Mouse (Mus musculus) intestine, embryonic 16.5 days (tissue): ENCODE measurements around the gene Magi1. TPM values are rescaled to one million over a fixed set of nuclear protein-coding genes. Genes with fewer than 3 reads are reported as not detected.
"Not testable (repeated sequence)": the region's sequence is repeated elsewhere in the genome, so short reads cannot be mapped to it uniquely, and the experiment has no call there.

ENCODE experiments used
- ATAC-seq: fragments of 200-750 bp; cut with Nextera tagmentation; 2 replicates; pipeline ENCODE4 v1.8.0; 2017; ENCODE audit warnings: moderate TSS enrichment, moderate library complexity
- H3K27ac ChIP-seq: fragments of 300-500 bp; sonication (generic); 2 replicates; pipeline ENCODE4 v1.5.1; 2014; ENCODE audit warnings: mild to moderate bottlenecking, low read length
- H3K27me3 ChIP-seq: fragments of 300-500 bp; sonication (generic); replicated peaks from 2 replicates; pipeline ENCODE4 v1.6.1; 2014; ENCODE audit warnings: low read length, control low read depth, mixed read lengths; ENCODE audit not compliant: control insufficient read depth, insufficient read depth
- H3K36me3 ChIP-seq: fragments of 300-500 bp; sonication (generic); 2 replicates; pipeline ENCODE4 v1.6.1; 2014; ENCODE audit warnings: low read length, control low read depth; ENCODE audit not compliant: control insufficient read depth, insufficient read depth
- H3K4me1 ChIP-seq: fragments of 300-500 bp; sonication (generic); 2 replicates; pipeline ENCODE4 v1.6.1; 2014; ENCODE audit warnings: low read length, control low read depth, mixed read lengths; ENCODE audit not compliant: control insufficient read depth, insufficient read depth
- H3K4me2 ChIP-seq: fragments of 300-500 bp; sonication (generic); 2 replicates; pipeline ENCODE4 v1.6.1; 2014; ENCODE audit warnings: low read depth, low read length, control low read depth
- H3K4me3 ChIP-seq: fragments of 300-500 bp; sonication (generic); 2 replicates; pipeline ENCODE4 v1.5.1; 2014; ENCODE audit warnings: mild to moderate bottlenecking, low read length
- H3K9ac ChIP-seq: fragments of 300-500 bp; sonication (generic); 2 replicates; pipeline ENCODE4 v1.6.1; 2014; ENCODE audit warnings: low read depth, low read length
- H3K9me3 ChIP-seq: fragments of 300-500 bp; sonication (generic); 2 replicates; pipeline ENCODE4 v1.6.1; 2016; ENCODE audit warnings: low read length, control low read depth; ENCODE audit not compliant: control insufficient read depth
- WGBS: fragments of 180-500 bp; shearing (Covaris S2); extraction: QIAGEN DNeasy Blood & Tissue Kit; methylation state at CpG from one replicate; pipeline ENCODE4 v1.1.7; 2014; 5-methylcytosine and 5-hydroxymethylcytosine counted together
- polyA plus RNA-seq: library from polyadenylated mRNA; unstranded; fragments of >200 nt; fragmentation: Nextera tagmentation; extraction: Ambion mirVana; gene quantifications from 2 replicates; pipeline ENCODE4 v1.2.1, GENCODE M21; 2015

Magi1 gene
- polyA plus RNA-seq, 1 experiment from 2014 or later: 6.7 TPM

GRCm38 (mm10) chr6:94011947-94012346 lies 271.8 kb downstream of the Magi1 start:
- Histone ChIP-seq H3K4me3 (no peak overlapping the region), H3K27ac (no peak overlapping the region), H3K27me3 (no peaks in the 10 kb centered on the region), H3K9me3 (no peaks in the 10 kb centered on the region), H3K9ac (no peak overlapping the region), H3K4me2 (no peak overlapping the region), H3K36me3 (no peaks in the 10 kb centered on the region), H3K4me1 (peaks cover 12% of the 10 kb centered on the region)
- 48% methylated on average over 5 of the region's 5 CpGs for WGBS
- peak; percentile 62; the same call in 1 of the 2 replicates for ATAC-seq

DNA sequence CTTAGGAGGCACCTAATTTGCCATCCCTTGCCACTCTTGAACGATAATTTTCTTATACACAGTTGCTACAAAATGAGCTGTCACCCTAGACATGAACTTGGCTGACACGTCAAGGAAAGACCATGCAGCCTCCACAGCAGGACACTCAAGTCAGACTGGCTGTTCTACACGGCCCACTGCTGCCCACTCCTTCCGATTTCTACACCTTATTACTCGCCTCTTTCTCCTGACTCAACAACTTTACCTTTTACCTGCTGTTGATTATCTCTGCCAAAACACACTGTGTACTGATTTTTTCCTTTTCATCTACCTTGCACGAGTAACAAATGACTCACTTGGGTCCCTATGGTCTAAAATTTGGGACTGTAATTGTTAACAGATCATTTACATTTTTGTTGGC lies 272.2 kb downstream of the Magi1 start:
- Histone ChIP-seq H3K9me3 (no peaks in the 10 kb centered on the region), H3K9ac (no peak overlapping the region), H3K4me2 (no peak overlapping the region), H3K4me3 (no peak overlapping the region), H3K27me3 (no peaks in the 10 kb centered on the region), H3K36me3 (no peaks in the 10 kb centered on the region), H3K4me1 (peaks cover 12% of the 10 kb centered on the region), H3K27ac (no peak overlapping the region)
- no peak for ATAC-seq
- WGBS: 77% methylated on average over 6 of the region's 6 CpGs

DNA sequence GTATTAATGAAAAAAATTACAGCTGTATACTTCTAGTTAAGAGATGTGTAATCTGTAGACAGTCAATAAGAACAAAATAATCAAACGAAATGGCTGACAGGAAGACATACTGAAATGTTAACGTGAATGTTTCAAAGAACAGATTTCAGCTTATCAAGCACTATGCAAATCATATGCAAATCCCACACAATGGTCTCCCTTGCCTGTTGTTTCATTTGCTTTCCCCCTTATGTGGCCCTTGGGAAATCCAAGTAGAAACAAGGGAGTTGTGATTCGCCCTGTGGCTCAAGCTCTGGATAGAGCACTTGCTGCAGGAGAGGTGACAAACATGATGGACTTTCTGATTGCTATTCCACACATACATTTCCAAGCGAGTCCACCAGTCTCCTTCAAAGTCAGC lies 275.1 kb downstream of the Magi1 start:
- Histone ChIP-seq H3K9me3 (no peaks in the 10 kb centered on the region), H3K4me2 (no peak overlapping the region), H3K9ac (no peak overlapping the region), H3K27ac (no peak overlapping the region), H3K4me1 (peaks cover 8% of the 10 kb centered on the region), H3K36me3 (no peaks in the 10 kb centered on the region), H3K27me3 (no peaks in the 10 kb centered on the region), H3K4me3 (no peak overlapping the region)
- no peak for ATAC-seq
- 70% methylated on average over 4 of the region's 4 CpGs for WGBS

DNA sequence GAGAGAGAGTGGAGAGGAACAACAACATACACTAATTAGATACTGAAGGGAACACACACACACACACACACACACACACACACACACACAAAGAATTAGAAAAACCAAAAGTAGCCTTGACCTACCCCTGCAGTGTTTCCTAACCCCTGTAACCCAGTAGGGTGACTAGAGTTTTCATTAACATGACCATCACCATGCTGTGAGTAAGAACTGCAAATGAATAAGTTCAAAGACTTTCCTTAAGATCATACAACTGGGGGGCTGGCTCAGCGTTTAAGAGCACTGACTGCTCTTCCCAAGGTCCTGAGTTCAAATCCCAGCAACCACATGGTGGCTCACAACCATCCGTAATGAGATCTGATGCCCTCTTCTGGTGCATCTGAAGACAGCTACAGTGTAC lies 280.1 kb downstream of the Magi1 start:
- H3K4me3 ChIP-seq, H3K27ac ChIP-seq, H3K4me2 ChIP-seq, ATAC-seq, H3K27me3 ChIP-seq, H3K4me1 ChIP-seq, H3K36me3 ChIP-seq, H3K9me3 ChIP-seq, H3K9ac ChIP-seq: not testable (repeated sequence)
- WGBS: 72% methylated on average over 2 of the region's 2 CpGs

- Histone ChIP-seq H3K4me3 (no peak overlapping the region), H3K4me1 (no peaks in the 10 kb centered on the region), H3K27ac (no peak overlapping the region), H3K9ac (no peak overlapping the region), H3K9me3 (no peaks in the 10 kb centered on the region), H3K4me2 (no peak overlapping the region), H3K36me3 (no peaks in the 10 kb centered on the region), H3K27me3 (no peaks in the 10 kb centered on the region)
- ATAC-seq: no peak
- WGBS: 84% methylated on average over 8 of the region's 8 CpGs
Measured at GRCm38 (mm10) chr6:93996841-93997485, 286.8 kb downstream of the Magi1 start.

DNA sequence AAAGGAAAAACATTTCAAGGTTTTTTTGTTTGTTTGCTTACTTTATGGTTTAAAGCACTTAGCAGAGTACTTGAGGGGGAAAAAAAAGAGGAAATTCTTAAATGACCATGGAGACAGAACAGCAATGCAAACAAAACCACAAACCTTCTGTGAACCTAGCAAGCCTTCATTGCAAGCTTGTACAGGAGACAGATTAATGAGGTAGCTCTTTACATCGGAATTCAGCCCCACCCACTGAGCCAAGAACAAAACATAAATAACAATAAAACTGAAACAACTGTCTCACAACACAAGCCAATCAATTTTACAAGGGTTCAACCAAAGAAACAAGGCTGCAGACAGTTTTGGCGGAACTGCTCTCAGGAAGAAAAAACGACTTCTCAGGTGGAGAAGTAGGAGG lies 296.2 kb downstream of the Magi1 start:
- ATAC-seq: no peak
- Histone ChIP-seq H3K4me1 (no peaks in the 10 kb centered on the region), H3K4me2 (no peak overlapping the region), H3K9me3 (no peaks in the 10 kb centered on the region), H3K27me3 (no peaks in the 10 kb centered on the region), H3K4me3 (no peak overlapping the region), H3K27ac (no peak overlapping the region), H3K36me3 (no peaks in the 10 kb centered on the region), H3K9ac (no peak overlapping the region)
- 36% methylated on average over 3 of the region's 3 CpGs for WGBS

DNA sequence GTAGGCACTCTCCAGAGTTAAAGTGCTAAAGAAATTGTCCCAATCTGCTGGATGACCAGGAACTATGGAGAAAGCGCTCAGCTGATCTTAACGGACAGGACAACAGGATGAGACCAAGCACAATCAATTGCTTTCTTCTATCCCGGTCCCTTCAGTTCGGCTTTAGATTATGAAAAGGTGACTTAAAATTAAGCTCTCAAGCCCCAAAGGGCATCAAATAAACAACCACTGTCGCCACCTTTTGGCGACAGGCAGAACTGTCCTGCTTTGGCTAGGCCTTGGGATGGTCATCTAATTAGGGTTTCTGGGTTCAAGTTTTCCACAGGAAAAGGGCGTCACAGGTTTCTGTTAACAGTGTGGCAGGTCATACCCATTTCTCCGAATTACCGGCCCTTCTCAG lies 298.6 kb downstream of the Magi1 start:
- ATAC-seq: no peak
- no peak overlapping the region for H3K9ac ChIP-seq
- H3K4me1 ChIP-seq: peaks cover 3% of the 10 kb centered on the region; the same call in 1 of the 2 replicates
- H3K9me3 ChIP-seq: no peaks in the 10 kb centered on the region
- no peak overlapping the region for H3K4me3 ChIP-seq
- H3K27me3 ChIP-seq: no peaks in the 10 kb centered on the region
- no peak overlapping the region for H3K4me2 ChIP-seq
- no peaks in the 10 kb centered on the region for H3K36me3 ChIP-seq
- 68% methylated on average over 9 of the region's 9 CpGs for WGBS
- H3K27ac ChIP-seq: no peak overlapping the region

DNA sequence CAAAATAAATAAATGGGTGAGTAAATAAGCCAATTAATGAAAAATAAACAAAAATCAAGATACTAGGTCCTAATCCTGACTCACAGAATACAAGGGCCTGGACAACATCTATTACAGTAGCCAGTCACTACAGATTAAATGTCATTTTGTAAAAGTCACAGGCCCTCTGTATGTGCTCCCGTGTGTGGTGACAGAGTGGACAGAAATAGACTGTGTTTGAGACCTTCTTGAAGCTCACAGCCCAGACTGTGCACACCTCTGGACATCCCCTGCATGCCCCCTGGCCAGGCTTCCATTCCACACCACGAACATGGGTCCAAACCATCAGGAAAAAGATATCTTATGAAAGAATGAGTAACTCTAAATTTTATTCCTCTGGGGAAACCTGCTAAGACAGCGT lies 300.2 kb downstream of the Magi1 start:
- Histone ChIP-seq H3K4me2 (no peak overlapping the region), H3K27ac (no peak overlapping the region), H3K36me3 (no peaks in the 10 kb centered on the region), H3K4me3 (no peak overlapping the region), H3K9me3 (no peaks in the 10 kb centered on the region), H3K9ac (no peak overlapping the region), H3K27me3 (no peaks in the 10 kb centered on the region), H3K4me1 (peaks cover 3% of the 10 kb centered on the region; the same call in 1 of the 2 replicates)
- ATAC-seq: no peak
- 92% methylated on average over 3 of the region's 3 CpGs for WGBS

DNA sequence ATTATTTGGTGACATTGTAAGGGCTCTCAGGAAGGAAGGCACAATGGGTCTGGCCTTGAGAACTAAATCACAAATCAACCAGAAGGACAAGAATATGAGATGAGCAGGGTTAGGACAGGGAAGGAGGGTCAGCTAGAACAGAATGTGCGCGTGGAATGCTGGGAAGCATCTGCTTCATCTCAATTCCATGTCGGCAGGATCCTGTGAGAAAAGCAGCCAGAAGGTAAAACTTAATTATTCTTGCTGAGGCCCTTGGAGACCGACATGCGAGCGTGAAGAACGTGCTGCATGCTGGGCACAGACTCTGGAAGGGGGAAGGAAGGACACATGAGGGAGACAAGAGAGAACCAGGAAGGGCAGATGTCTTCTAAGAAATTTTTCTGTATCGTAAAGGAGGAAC lies 302.5 kb downstream of the Magi1 start:
- H3K9me3 ChIP-seq: no peaks in the 10 kb centered on the region
- H3K27me3 ChIP-seq: no peaks in the 10 kb centered on the region
- 35% methylated on average over 8 of the region's 8 CpGs for WGBS
- H3K4me1 ChIP-seq: peaks cover 3% of the 10 kb centered on the region; the same call in 1 of the 2 replicates
- H3K9ac ChIP-seq: no peak overlapping the region
- no peak overlapping the region for H3K4me3 ChIP-seq
- no peak for ATAC-seq
- no peak overlapping the region for H3K4me2 ChIP-seq
- H3K36me3 ChIP-seq: no peaks in the 10 kb centered on the region
- H3K27ac ChIP-seq: no peak overlapping the region

GRCm38 (mm10) chr6:93979241-93979640 lies 304.5 kb downstream of the Magi1 start:
- 92% methylated on average over 3 of the region's 3 CpGs for WGBS
- H3K4me3 ChIP-seq: no peak overlapping the region
- H3K4me2 ChIP-seq: no peak overlapping the region
- H3K27me3 ChIP-seq: no peaks in the 10 kb centered on the region
- ATAC-seq: no peak
- H3K9ac ChIP-seq: no peak overlapping the region
- H3K27ac ChIP-seq: no peak overlapping the region
- H3K36me3 ChIP-seq: no peaks in the 10 kb centered on the region
- H3K4me1 ChIP-seq: peaks cover 3% of the 10 kb centered on the region; the same call in 1 of the 2 replicates
- no peaks in the 10 kb centered on the region for H3K9me3 ChIP-seq
